ENCODE assay signal across 8 mouse cellular contexts in genomic region chr16:37963331-37964281, GRCm38 (mm10). TPM values are rescaled to one million over a fixed set of nuclear protein-coding genes. Genes with fewer than 3 reads are reported as not detected.
A peak's percentile ranks its signal among the peaks of the same experiment; 100 is the strongest.
DNase-seq lines count a peak whose midpoint lies in the region; ATAC-seq and TF ChIP-seq lines count a peak whose summit lies in the region.

No protein-coding gene starts in this region.

- H3K4me1 ChIP-seq in embryonic facial prominence, embryonic 10.5 days: peaks cover 21% of the 10 kb centered on the region
- peaks cover 17% of the 10 kb centered on the region for H3K4me1 ChIP-seq in midbrain, embryonic 16.5 days (ENCODE audit: control insufficient read depth, insufficient read depth, low read length)

- 38% methylated on average over 15 of the region's 15 CpGs for whole genome bisulfite sequencing in embryonic facial prominence, embryonic 10.5 days
- WGBS in midbrain, embryonic 16.5 days: 14% methylated on average over 15 of the region's 15 CpGs

- ATAC-seq in midbrain, embryonic 16.5 days: peak; percentile 58; the same call in 1 of the 2 replicates

- no peaks in the 10 kb centered on the region for H3K9me3 ChIP-seq in embryonic facial prominence, embryonic 10.5 days
- H3K9me3 ChIP-seq in midbrain, embryonic 16.5 days (replicated peaks; ENCODE audit: control insufficient read depth, low read length, poor library complexity, severe bottlenecking): no peaks in the 10 kb centered on the region

- H3K27ac ChIP-seq in gastrocnemius, adult 2 months: peak overlapping the region; percentile 62
- H3K27ac ChIP-seq in embryonic facial prominence, embryonic 10.5 days (replicated peaks): peak overlapping the region; percentile 76
- H3K27ac ChIP-seq in midbrain, embryonic 16.5 days (ENCODE audit: low read length): peak overlapping the region; percentile 64

- H3K36me3 ChIP-seq in embryonic facial prominence, embryonic 10.5 days (replicated peaks): no peaks in the 10 kb centered on the region
- no peaks in the 10 kb centered on the region for H3K36me3 ChIP-seq in midbrain, embryonic 16.5 days (ENCODE audit: control insufficient read depth, insufficient read depth, low read length)

- no peak for DNase-seq in gastrocnemius, adult 2 months
- DNase-seq in gastrocnemius, postnatal 36 days: no peak
- DNase-seq in embryonic facial prominence, embryonic 10.5 days (ENCODE audit: low spot score): peak; percentile 27
- peak; percentile 55 for DNase-seq in kidney, adult 11 months
- DNase-seq in cerebellum, postnatal 25 days: no peak
- no peak for DNase-seq in left cerebral cortex, postnatal 10 days (ENCODE audit: extremely low spot score in 1 of 2, low spot score in 2 of 2)
- no peak for DNase-seq in cerebellum, adult 9-10 months

- peak overlapping the region; percentile 31; the same call in 1 of the 2 replicates for H3K9ac ChIP-seq in midbrain, embryonic 16.5 days (ENCODE audit: low read depth, low read length)

- intact Hi-C loops in gastrocnemius, adult 2 months (cut with DNase I): no loop called here
- intact Hi-C loops in gastrocnemius, postnatal 36 days (cut with DNase I): loop anchor here (10.0 kb wide), 1 partner anchor 541 kb away; no protein-coding TSS in a partner anchor
- intact Hi-C loops in left cerebral cortex, postnatal 10 days (cut with DNase I): no loop called here

- no peaks in the 10 kb centered on the region for H3K27me3 ChIP-seq in embryonic facial prominence, embryonic 10.5 days (replicated peaks; ENCODE audit: low read depth, poor library complexity, severe bottlenecking)
- H3K27me3 ChIP-seq in midbrain, embryonic 16.5 days (ENCODE audit: control insufficient read depth, insufficient read depth, low read depth, low read length): no peaks in the 10 kb centered on the region

- H3K4me3 ChIP-seq in gastrocnemius, adult 2 months: peak overlapping the region; percentile 59
- no peak overlapping the region; the same call in 1 of the 2 replicates for H3K4me3 ChIP-seq in embryonic facial prominence, embryonic 10.5 days
- no peak overlapping the region for H3K4me3 ChIP-seq in midbrain, embryonic 16.5 days (ENCODE audit: low read depth, low read length)

- TF ChIP-seq CTCF in gastrocnemius, adult 2 months (IDR thresholded peaks at IDR 0.05): no peak

- H3K4me2 ChIP-seq in midbrain, embryonic 16.5 days (ENCODE audit: low read length): peak overlapping the region; percentile 21

RNA-seq across cellular contexts. Expression of gene Gpr156, which starts 47.3 kb away (rescaled TPM):
- not detected for total RNA-seq in gastrocnemius, adult 2 months (2021)
- total RNA-seq in gastrocnemius, postnatal 36 days (2021): under 1 TPM in 1 of 2 experiments, not detected in 1; 0.10 TPM
- polyA plus RNA-seq in embryonic facial prominence, embryonic 10.5 days (2016; fragmentation: Nextera tagmentation; extraction: Ambion mirVana): 0.99 and 1.2 TPM in 2 replicates
- polyA plus RNA-seq in midbrain, embryonic 16.5 days (2015; fragmentation: Nextera tagmentation; extraction: Ambion mirVana): 5.1 and 5.8 TPM in 2 replicates
- 1 to 10 TPM; 1.3 to 1.4 TPM for total RNA-seq in left cerebral cortex, postnatal 10 days (2021)

Comparison
In these comparisons a context has a peak if more than half of its experiments do, and no peak if none do; other contexts are left out.
1. DNase-seq: peak in embryonic facial prominence, embryonic 10.5 days (single experiment) and kidney, adult 11 months (single experiment); none in gastrocnemius, adult 2 months (single experiment), gastrocnemius, postnatal 36 days (0 of 2), cerebellum, postnatal 25 days (0 of 2), left cerebral cortex, postnatal 10 days (0 of 2) and cerebellum, adult 9-10 months (single experiment).
2. Peak in every context shown above with its lines, with median percentiles within 50 percentile points of each other: H3K27ac ChIP-seq.